Mouse (Mus musculus) hindbrain, postnatal 0 days (tissue): ENCODE results near the gene Tmem234. TPM values are rescaled to one million over a fixed set of nuclear protein-coding genes. Genes with fewer than 3 reads are reported as not detected.

Experiments used
- ATAC-seq: fragments of 200-750 bp; cut with Nextera tagmentation; 2 replicates; pipeline ENCODE4 v1.8.0; 2017; ENCODE audit warnings: mild to moderate bottlenecking, moderate TSS enrichment, moderate library complexity
- DNase-seq: peaks from one replicate; pipeline ENCODE4 v3.0.0-alpha.2; 2015; ENCODE audit warnings: low spot score
- H3K27ac ChIP-seq: fragments of 300-500 bp; sonication (generic); 2 replicates; pipeline ENCODE4 v1.5.1; 2014; ENCODE audit warnings: mild to moderate bottlenecking
- H3K27me3 ChIP-seq: fragments of 300-500 bp; sonication (generic); 2 replicates; pipeline ENCODE4 v1.6.1; 2014; ENCODE audit warnings: low read length, mixed read lengths; ENCODE audit not compliant: insufficient read depth
- H3K36me3 ChIP-seq: fragments of 300-500 bp; sonication (generic); 2 replicates; pipeline ENCODE4 v1.6.1; 2014; ENCODE audit warnings: low read length, mixed read lengths; ENCODE audit not compliant: insufficient read depth
- H3K4me1 ChIP-seq: fragments of 300-500 bp; sonication (generic); 2 replicates; pipeline ENCODE4 v1.6.1; 2014; ENCODE audit warnings: antibody characterized with exemption, low read length, mixed read lengths; ENCODE audit not compliant: insufficient read depth
- H3K4me2 ChIP-seq: fragments of 300-500 bp; sonication (generic); 2 replicates; pipeline ENCODE4 v1.6.1; 2014; ENCODE audit warnings: low read depth, mild to moderate bottlenecking, low read length, moderate library complexity, mixed read lengths
- H3K4me3 ChIP-seq: fragments of 300-500 bp; sonication (generic); 2 replicates; pipeline ENCODE4 v1.5.1; 2014; ENCODE audit warnings: low read length
- H3K9ac ChIP-seq: fragments of 300-500 bp; sonication (generic); replicated peaks from 2 replicates; pipeline ENCODE4 v1.6.1; 2014; ENCODE audit warnings: mild to moderate bottlenecking, low read length, moderate library complexity, mixed read lengths
- H3K9me3 ChIP-seq: fragments of 300-500 bp; sonication (generic); 2 replicates; pipeline ENCODE4 v1.6.1; 2016; ENCODE audit warnings: low read length, mixed read lengths
- CTCF ChIP-seq: IDR thresholded peaks from 2 replicates; pipeline ENCODE4 v1.5.1; 2016; ENCODE audit warnings: antibody characterized with exemption, control low read depth, low read depth
- WGBS: fragments of 180-500 bp; shearing (Covaris S2); extraction: QIAGEN DNeasy Blood & Tissue Kit; methylation state at CpG from one replicate; pipeline ENCODE4 v1.1.7; 2014; 5-methylcytosine and 5-hydroxymethylcytosine counted together
- polyA plus RNA-seq: library from polyadenylated mRNA; unstranded; fragments of >200 nt; fragmentation: Nextera tagmentation; extraction: Ambion mirVana; gene quantifications from 2 replicates; pipeline ENCODE4 v1.2.1, GENCODE M21; 2015
- total RNA-seq: library from RNA; depleted of rRNA; stranded (reverse); fragments of >200 nt; gene quantifications from 2 replicates; pipeline ENCODE4 v1.2.3, GENCODE M21; 2014

The Tmem234 gene
- total and polyA plus RNA-seq, 2 experiments from 2014 or later = 150 to 221 TPM

- WGBS = under 1% methylated on average over 60 of the region's 60 CpGs
- H3K27ac ChIP-seq = peak within 1 kb of the TSS; percentile 91
Observed at GRCm38 (mm10) chr4:129640638-129641467, 40.4 kb downstream of the Tmem234 start, which contains the start of gene Txlna. Gene Txlna (minus strand): TSS chr4:129641065.

GRCm38 (mm10) chr4:129641756-129642155 is 41.3 kb downstream of the Tmem234 start:
- no peak overlapping the region for H3K27ac ChIP-seq

More at GRCm38 (mm10) chr4:129640638-129641467, 40.4 kb downstream of the Tmem234 start, which contains the start of gene Txlna:
- Histone ChIP-seq H3K27me3 (no peaks in the 10 kb centered on the region), H3K4me2 (peak within 1 kb of the TSS; percentile 72), H3K4me3 (peak within 1 kb of the TSS; percentile 64), H3K9me3 (no peaks in the 10 kb centered on the region), H3K9ac (peak within 1 kb of the TSS; percentile 76), H3K36me3 (peaks cover 31% of the 10 kb centered on the region), H3K4me1 (peaks cover 15% of the 10 kb centered on the region)
- DNase-seq (peak; percentile 99), ATAC-seq (peak; percentile 95)
- no peak for TF ChIP-seq CTCF

DNA sequence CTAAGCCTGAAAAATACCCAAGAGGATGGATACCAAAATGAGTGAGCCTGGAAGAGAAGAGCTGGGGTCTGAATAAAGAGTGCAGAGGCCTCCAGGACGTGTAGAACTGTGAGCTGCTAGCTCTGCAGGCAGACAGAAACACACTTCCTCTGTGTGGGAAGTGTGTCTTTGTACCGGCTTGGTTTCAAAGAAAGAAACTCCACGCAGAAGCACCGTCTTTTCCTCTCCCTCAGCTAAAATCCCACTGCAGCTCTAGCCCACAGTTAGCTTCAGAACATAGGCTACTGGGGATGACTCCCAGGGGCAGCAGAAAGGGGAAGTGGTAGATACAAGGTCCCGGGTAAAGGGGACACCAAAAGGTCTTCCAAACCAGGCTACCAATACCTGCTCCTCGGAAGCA is 44.7 kb downstream of the Tmem234 start:
- no peak for TF ChIP-seq CTCF
- H3K27ac ChIP-seq = no peak overlapping the region
- no peak for ATAC-seq
- no peaks in the 10 kb centered on the region for H3K9me3 ChIP-seq
- no peak overlapping the region for H3K9ac ChIP-seq
- no peaks in the 10 kb centered on the region for H3K4me1 ChIP-seq
- 92% methylated on average over 6 of the region's 6 CpGs for WGBS
- H3K27me3 ChIP-seq = no peaks in the 10 kb centered on the region
- peaks cover 50% of the 10 kb centered on the region for H3K36me3 ChIP-seq
- no peak overlapping the region for H3K4me2 ChIP-seq
- DNase-seq = no peak
- no peak overlapping the region for H3K4me3 ChIP-seq

More at GRCm38 (mm10) chr4:129641756-129642155, 41.3 kb downstream of the Tmem234 start:
- no peaks in the 10 kb centered on the region for H3K9me3 ChIP-seq
- no peak overlapping the region for H3K9ac ChIP-seq
- no peak overlapping the region for H3K4me3 ChIP-seq
- ATAC-seq = no peak
- DNase-seq = peak; percentile 23
- no peak for TF ChIP-seq CTCF
- 44% methylated on average over 5 of the region's 5 CpGs for WGBS
- no peaks in the 10 kb centered on the region for H3K27me3 ChIP-seq
- H3K36me3 ChIP-seq = peaks cover 30% of the 10 kb centered on the region
- peak overlapping the region; percentile 72; the same call in 1 of the 2 replicates for H3K4me2 ChIP-seq
- peaks cover 15% of the 10 kb centered on the region for H3K4me1 ChIP-seq

GRCm38 (mm10) chr4:129648656-129649055 is 48.2 kb downstream of the Tmem234 start:
- H3K4me2 ChIP-seq = no peak overlapping the region
- H3K4me3 ChIP-seq = no peak overlapping the region
- no peaks in the 10 kb centered on the region for H3K27me3 ChIP-seq
- H3K9ac ChIP-seq = no peak overlapping the region
- H3K36me3 ChIP-seq = peaks cover 77% of the 10 kb centered on the region
- H3K9me3 ChIP-seq = no peaks in the 10 kb centered on the region
- no peak overlapping the region for H3K27ac ChIP-seq
- no peak for ATAC-seq
- 83% methylated on average over 1 of the region's 1 CpGs for WGBS
- no peak for DNase-seq
- no peak for TF ChIP-seq CTCF
- no peaks in the 10 kb centered on the region for H3K4me1 ChIP-seq

- Histone ChIP-seq H3K4me1 (no peaks in the 10 kb centered on the region), H3K27me3 (no peaks in the 10 kb centered on the region), H3K4me2 (no peak overlapping the region), H3K4me3 (no peak overlapping the region), H3K27ac (no peak overlapping the region), H3K9me3 (no peaks in the 10 kb centered on the region), H3K36me3 (peaks cover 86% of the 10 kb centered on the region), H3K9ac (no peak overlapping the region)
- DNase-seq (no peak), ATAC-seq (no peak)
- no peak for TF ChIP-seq CTCF
- WGBS = 93% methylated on average over 8 of the region's 8 CpGs
Observed at GRCm38 (mm10) chr4:129650359-129650758, 49.9 kb downstream of the Tmem234 start.

DNA sequence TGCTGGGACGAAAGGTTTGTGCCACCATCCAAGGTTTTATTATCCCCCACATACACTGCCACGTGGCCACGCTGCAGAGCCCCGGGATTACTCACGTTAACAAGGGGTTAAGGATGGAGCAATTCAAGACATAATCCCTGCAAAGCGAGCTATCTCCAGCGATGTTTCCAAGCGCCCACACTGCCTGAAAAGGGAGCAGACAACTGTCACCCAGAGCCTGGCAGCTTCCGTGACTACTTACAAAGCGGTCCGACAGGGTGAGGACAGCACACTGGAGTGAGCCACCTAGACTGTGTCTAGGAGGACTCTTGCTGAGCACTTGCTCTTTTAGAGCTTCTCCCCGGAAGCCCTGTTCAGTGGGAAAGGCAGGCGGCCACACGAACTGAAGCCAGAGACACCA is 54.3 kb downstream of the Tmem234 start:
- ATAC-seq = no peak
- DNase-seq = no peak
- no peak overlapping the region for H3K4me2 ChIP-seq
- H3K36me3 ChIP-seq = peaks cover 87% of the 10 kb centered on the region
- 92% methylated on average over 14 of the region's 14 CpGs for WGBS
- H3K27me3 ChIP-seq = no peaks in the 10 kb centered on the region
- no peak overlapping the region for H3K9ac ChIP-seq
- no peak overlapping the region for H3K27ac ChIP-seq
- no peak for TF ChIP-seq CTCF
- H3K4me3 ChIP-seq = no peak overlapping the region
- H3K9me3 ChIP-seq = no peaks in the 10 kb centered on the region
- no peaks in the 10 kb centered on the region for H3K4me1 ChIP-seq

GRCm38 (mm10) chr4:129661584-129661983 is 61.1 kb downstream of the Tmem234 start:
- Histone ChIP-seq H3K4me2 (no peak overlapping the region), H3K9me3 (no peaks in the 10 kb centered on the region), H3K4me3 (no peak overlapping the region), H3K9ac (no peak overlapping the region), H3K27ac (no peak overlapping the region), H3K36me3 (peaks cover 41% of the 10 kb centered on the region), H3K27me3 (no peaks in the 10 kb centered on the region), H3K4me1 (no peaks in the 10 kb centered on the region)
- 83% methylated on average over 3 of the region's 3 CpGs for WGBS
- TF ChIP-seq CTCF = no peak
- ATAC-seq (no peak), DNase-seq (no peak)
